Mouse (Mus musculus) skeletal muscle tissue, adult 2 months (tissue): ENCODE measurements around the gene 2900026A02Rik.

Experiments used
- DNase-seq: peaks from one replicate; pipeline ENCODE4 v3.0.0-alpha.2; 2012; ENCODE audit warnings: low read depth, low spot score

Gene 2900026A02Rik

GRCm38 (mm10) chr5:113150871-113151553, 70.0 kb downstream of the 2900026A02Rik start:
- peak; percentile 77 for DNase-seq

- no peak for DNase-seq
These were observed 72.0 kb downstream of the 2900026A02Rik start for GRCm38 (mm10) chr5:113149052-113149451.

- no peak for DNase-seq
These were observed 73.0 kb downstream of the 2900026A02Rik start for GRCm38 (mm10) chr5:113147994-113148471.

- no peak for DNase-seq
These were observed 74.4 kb downstream of the 2900026A02Rik start for GRCm38 (mm10) chr5:113146656-113147055.

- DNase-seq = no peak
These were observed 75.9 kb downstream of the 2900026A02Rik start for GRCm38 (mm10) chr5:113145171-113145570.

GRCm38 (mm10) chr5:113142486-113142885, 78.5 kb downstream of the 2900026A02Rik start:
- DNase-seq = peak; percentile 89

- no peak for DNase-seq
These were observed 79.0 kb downstream of the 2900026A02Rik start for GRCm38 (mm10) chr5:113142018-113142417.

GRCm38 (mm10) chr5:113140872-113141271, 80.2 kb downstream of the 2900026A02Rik start:
- no peak for DNase-seq

GRCm38 (mm10) chr5:113140051-113140450, 81.0 kb downstream of the 2900026A02Rik start:
- DNase-seq = no peak

- no peak for DNase-seq
These were observed 81.8 kb downstream of the 2900026A02Rik start for GRCm38 (mm10) chr5:113139064-113139726.

- peak; percentile 65 for DNase-seq
These were observed 82.5 kb downstream of the 2900026A02Rik start for GRCm38 (mm10) chr5:113138319-113139063.

- no peak for DNase-seq
These were observed 83.2 kb downstream of the 2900026A02Rik start for GRCm38 (mm10) chr5:113137691-113138318.

GRCm38 (mm10) chr5:113136951-113137487, 84.0 kb downstream of the 2900026A02Rik start:
- DNase-seq = peak; percentile 75

- DNase-seq = no peak
These were observed 85.5 kb downstream of the 2900026A02Rik start for GRCm38 (mm10) chr5:113135513-113135912.

GRCm38 (mm10) chr5:113133722-113134710, 87.0 kb downstream of the 2900026A02Rik start:
- DNase-seq = no peak

GRCm38 (mm10) chr5:113133080-113133491, 88.0 kb downstream of the 2900026A02Rik start:
- peak; percentile 48 for DNase-seq

GRCm38 (mm10) chr5:113132635-113133041, 88.4 kb downstream of the 2900026A02Rik start:
- DNase-seq = no peak

- no peak for DNase-seq
These were observed 92.6 kb downstream of the 2900026A02Rik start for GRCm38 (mm10) chr5:113128426-113128825.

GRCm38 (mm10) chr5:113126476-113126875, 94.6 kb downstream of the 2900026A02Rik start:
- DNase-seq = no peak

GRCm38 (mm10) chr5:113123693-113124092, 97.3 kb downstream of the 2900026A02Rik start:
- no peak for DNase-seq
